Mouse (Mus musculus) stomach, postnatal 0 days (tissue): ENCODE measurements around the gene Epm2aip1.

ENCODE experiments used
- CTCF ChIP-seq: IDR thresholded peaks from 2 replicates; pipeline ENCODE4 v1.5.1; 2016; ENCODE audit warnings: antibody characterized with exemption, low read depth, mild to moderate bottlenecking, moderate library complexity
- EP300 ChIP-seq: optimal IDR thresholded peaks from 2 replicates; pipeline ENCODE3; 2016; ENCODE audit warnings: antibody characterized with exemption

GRCm38 (mm10) chr9:111289832-111290339, 18.2 kb downstream of the Epm2aip1 start:
- TF ChIP-seq CTCF = peak; percentile 100
- TF ChIP-seq EP300 = no peak
